Mouse (Mus musculus): ENCODE results near the gene Cpeb4.

- TF ChIP-seq POLR2A (IDR thresholded peaks at IDR 0.05; ENCODE audit: low read depth, low read length): no peak
- no peak for TF ChIP-seq CTCF (IDR thresholded peaks at IDR 0.05; ENCODE audit: extremely low read depth, insufficient read length, insufficient replicate concordance, low read depth, low read length)
Observed at GRCm38 (mm10) chr11:31965256-31966134, 93.5 kb downstream of the Cpeb4 start, which contains the start of gene 4930524B15Rik.
